In the genomic region with DNA sequence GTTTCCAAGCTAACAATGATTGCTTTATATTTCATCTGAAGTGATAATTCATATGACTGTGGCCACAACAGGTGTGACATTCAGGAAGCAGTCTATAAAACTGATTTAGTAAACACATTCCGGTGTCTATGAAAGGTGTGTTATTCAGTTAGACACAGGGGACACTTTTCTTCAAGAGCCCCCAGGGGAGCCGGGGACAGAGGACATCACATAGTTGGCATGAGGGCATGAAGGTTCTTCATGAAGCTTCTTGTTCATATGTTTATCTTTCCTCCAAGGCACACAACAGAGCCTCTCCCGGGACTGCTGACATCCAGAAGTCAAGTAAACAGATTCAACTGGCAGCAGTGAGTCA, we compare ENCODE assay signal across 26 mouse cellular contexts.
"Had no signal": no experiment of that assay in that cellular context is flagged by ENCODE, and none has a peak within 500 bp of the region (broad histone marks: within the 10 kb centered on the region; RNA-seq: fewer than 3 reads in every experiment).

No protein-coding gene starts in this region.

- H3K27ac ChIP-seq: heart, adult 2 months; heart, embryonic 13.5 days; heart, embryonic 15.5 days; hindbrain, embryonic 13.5 days; hindbrain, embryonic 15.5 days; hindbrain, postnatal 0 days; kidney, embryonic 15.5 days; kidney, postnatal 0 days; limb, embryonic 13.5 days; liver, embryonic 12.5 days; liver, embryonic 14.5 days had no signal

- H3K4me2 ChIP-seq: heart, embryonic 11.5 days; heart, embryonic 13.5 days; heart, embryonic 15.5 days; hindbrain, embryonic 13.5 days; hindbrain, embryonic 15.5 days; kidney, embryonic 15.5 days; limb, embryonic 13.5 days; liver, embryonic 12.5 days had no signal

- H3K36me3 ChIP-seq: heart, embryonic 13.5 days; heart, embryonic 15.5 days; hindbrain, embryonic 13.5 days; hindbrain, embryonic 15.5 days; kidney, embryonic 15.5 days; limb, embryonic 13.5 days; liver, embryonic 12.5 days had no signal

- H3K27me3 ChIP-seq: heart, embryonic 13.5 days; heart, embryonic 15.5 days; hindbrain, embryonic 13.5 days; hindbrain, embryonic 15.5 days; kidney, embryonic 15.5 days; limb, embryonic 13.5 days; liver, embryonic 12.5 days had no signal

- H3K4me3 ChIP-seq: heart, adult 2 months; heart, embryonic 13.5 days; heart, embryonic 15.5 days; hindbrain, embryonic 13.5 days; hindbrain, embryonic 15.5 days; kidney, embryonic 15.5 days; limb, embryonic 13.5 days; liver, embryonic 12.5 days had no signal

- H3K4me1 ChIP-seq: heart, embryonic 13.5 days; heart, embryonic 15.5 days; hindbrain, embryonic 13.5 days; hindbrain, embryonic 15.5 days; liver, embryonic 12.5 days had no signal

- H3K9me3 ChIP-seq: heart, embryonic 13.5 days; heart, embryonic 15.5 days; hindbrain, embryonic 13.5 days; hindbrain, embryonic 15.5 days; kidney, embryonic 15.5 days; limb, embryonic 13.5 days; liver, embryonic 12.5 days had no signal

- H3K9ac ChIP-seq: heart, embryonic 13.5 days; heart, embryonic 15.5 days; hindbrain, embryonic 13.5 days; hindbrain, embryonic 15.5 days; kidney, embryonic 15.5 days; limb, embryonic 13.5 days; liver, embryonic 12.5 days; liver, embryonic 14.5 days had no signal

- DNase-seq: gastrocnemius, postnatal 14 days; gastrocnemius, postnatal 36 days; heart, adult 11 months; heart, adult 2 months; heart, postnatal 14 days; heart, postnatal 36 days; kidney, adult 11 months; kidney, adult 2 months; kidney, adult 9 months; kidney, postnatal 14 days; kidney, postnatal 36 days; layer of hippocampus, adult 9-11 months; layer of hippocampus, postnatal 36 days; liver had no signal

- ATAC-seq: hindbrain, postnatal 0 days; intestine, embryonic 16.5 days; liver, embryonic 12.5 days had no signal
